Mouse (Mus musculus) erythroid progenitor cell, adult 5-6 weeks (primary cell): ENCODE data around the gene Man1a. TPM values are rescaled to one million over a fixed set of nuclear protein-coding genes. Genes with fewer than 3 reads are reported as not detected.
A peak's percentile ranks its signal among the peaks of the same experiment; 100 is the strongest.

Experiments used
- ATAC-seq: replicated peaks from 2 replicates; pipeline ENCODE4 v1.8.0; 2016; ENCODE audit warnings: moderate number of reproducible peaks, mild to moderate bottlenecking, moderate TSS enrichment, inconsistent platforms; ENCODE audit not compliant: poor library complexity, low FRiP score, severe bottlenecking
- total RNA-seq, 2 experiments: library from RNA; stranded (forward) in 1 of 2; stranded (reverse) in 1 of 2; fragments of 150-400 nt in 1 of 2; fragments of 186-747, 209-891 nt in 1 of 2; gene quantifications; 2 replicates each; pipeline versions ENCODE4 v1.2.3 to v1.2.4; 2015 to 2017; ENCODE audit warnings: low replicate concordance in 2 of 2

Gene Man1a
- total RNA-seq, 2 experiments from 2014 or later: 92.8 to 121 TPM

- ATAC-seq: peak; percentile 75
Observed at GRCm38 (mm10) chr10:54028866-54029265, 47.5 kb downstream of the Man1a start.

GRCm38 (mm10) chr10:54026738-54027427 lies 49.5 kb downstream of the Man1a start:
- ATAC-seq: no peak

- no peak for ATAC-seq
Observed at GRCm38 (mm10) chr10:54026101-54026500, 50.3 kb downstream of the Man1a start.

- ATAC-seq: no peak
Observed at GRCm38 (mm10) chr10:54017904-54018454, 58.4 kb downstream of the Man1a start.

- ATAC-seq: no peak
Observed at GRCm38 (mm10) chr10:54014116-54014758, 62.2 kb downstream of the Man1a start.

- no peak for ATAC-seq
Observed at GRCm38 (mm10) chr10:54013143-54013791, 63.1 kb downstream of the Man1a start.

- no peak for ATAC-seq
Observed at GRCm38 (mm10) chr10:54009154-54009553, 67.3 kb downstream of the Man1a start.

- no peak for ATAC-seq
Observed at GRCm38 (mm10) chr10:54006868-54007267, 69.5 kb downstream of the Man1a start.

GRCm38 (mm10) chr10:54005847-54006246 lies 70.6 kb downstream of the Man1a start:
- no peak for ATAC-seq

- no peak for ATAC-seq
Observed at GRCm38 (mm10) chr10:54002936-54003335, 73.5 kb downstream of the Man1a start.

GRCm38 (mm10) chr10:53997301-53997700 lies 79.1 kb downstream of the Man1a start:
- no peak for ATAC-seq

GRCm38 (mm10) chr10:53996216-53996615 lies 80.2 kb downstream of the Man1a start:
- ATAC-seq: no peak

- no peak for ATAC-seq
Observed at GRCm38 (mm10) chr10:53994591-53994990, 81.8 kb downstream of the Man1a start.

GRCm38 (mm10) chr10:53990434-53990833 lies 86.0 kb downstream of the Man1a start:
- ATAC-seq: no peak

- ATAC-seq: no peak
Observed at GRCm38 (mm10) chr10:53984894-53985293, 91.5 kb downstream of the Man1a start.

GRCm38 (mm10) chr10:53984086-53984485 lies 92.3 kb downstream of the Man1a start:
- ATAC-seq: no peak

GRCm38 (mm10) chr10:53978647-53979046 lies 97.8 kb downstream of the Man1a start:
- ATAC-seq: no peak

GRCm38 (mm10) chr10:53974180-53974579 lies 102.2 kb downstream of the Man1a start:
- ATAC-seq: no peak

- no peak for ATAC-seq
Observed at GRCm38 (mm10) chr10:53959759-53960158, 116.7 kb downstream of the Man1a start.

- ATAC-seq: no peak
Observed at GRCm38 (mm10) chr10:53941597-53941996, 134.8 kb downstream of the Man1a start.

GRCm38 (mm10) chr10:53938199-53938598 lies 138.2 kb downstream of the Man1a start:
- no peak for ATAC-seq
